Mouse (Mus musculus): ENCODE measurements around the gene Atp1a2.

The Atp1a2 gene

GRCm38 (mm10) chr1:172297611-172298537 lies at the start of gene Atp1a2:
Atp1a2 (minus strand) TSS chr1:172298064.
- ChIA-PET CTCF (interaction anchor here in 3 of 4 experiments (0.6 to 1.6 kb wide), 7 partner anchors 9 to 482 kb away, joined by 3 to 4 read pairs (median 3); partner anchors contain the start of gene Igsf8 (in 1 of the 3)), POLR2A (interaction anchor here (0.6 to 3.8 kb wide), 18 partner anchors 8 to 512 kb away, joined by 3 to 18 read pairs (median 3); partner anchors contain the start of genes Igsf8 (in 1 of the 4) and Pigm (in 1 of the 4))

GRCm38 (mm10) chr1:172347382-172347781 lies 49.5 kb upstream of the Atp1a2 start:
- ChIA-PET CTCF (interaction anchor here in 2 of 4 experiments (2.3 to 2.4 kb wide), 2 partner anchors 10 kb away, joined by 7 to 9 read pairs; no protein-coding TSS in a partner anchor), POLR2A (interaction anchor here (0.6 to 2.5 kb wide), 7 partner anchors 17 to 265 kb away, joined by 3 to 6 read pairs (median 4); partner anchors contain the start of genes Copa (in 1 of the 4), Ncstn (in 1 of the 4) and Pigm (in 1 of the 4))

GRCm38 (mm10) chr1:172346707-172347106 lies 48.8 kb upstream of the Atp1a2 start:
- CTCF ChIA-PET: interaction anchor here in 2 of 4 experiments (1.4 to 2.3 kb wide), 2 partner anchors 10 to 22 kb away, joined by 3 to 9 read pairs; no protein-coding TSS in a partner anchor
- POLR2A ChIA-PET: interaction anchor here in 1 of 4 experiments (1.1 to 2.4 kb wide), 4 partner anchors 13 to 264 kb away, joined by 3 to 7 read pairs (median 5); partner anchors contain the start of genes Copa, Ncstn and Pigm

GRCm38 (mm10) chr1:172344820-172345219 lies 47.0 kb upstream of the Atp1a2 start:
- ChIA-PET POLR2A (interaction anchor here in 2 of 4 experiments (0.8 to 2.4 kb wide), 4 partner anchors 11 to 264 kb away, joined by 3 to 7 read pairs (median 4); no protein-coding TSS in a partner anchor), CTCF (interaction anchor here (0.6 to 1.6 kb wide), 10 partner anchors 15 to 933 kb away, joined by 3 to 14 read pairs (median 3); partner anchors contain the start of gene Usf1 (in 1 of the 4))

GRCm38 (mm10) chr1:172343914-172344313 lies 46.0 kb upstream of the Atp1a2 start:
- ChIA-PET POLR2A (interaction anchor here in 2 of 4 experiments (1.2 to 1.3 kb wide), 2 partner anchors 13 to 20 kb away, joined by 3 to 4 read pairs; no protein-coding TSS in a partner anchor), CTCF (interaction anchor here in 2 of 4 experiments (0.6 to 1.6 kb wide), 7 partner anchors 10 to 138 kb away, joined by 3 to 7 read pairs (median 5); partner anchors contain the start of gene Pea15a (in 1 of the 2))

- ChIA-PET CTCF (interaction anchor here in 1 of 4 experiments (0.6 kb wide), 1 partner anchor 105 kb away, joined by 3 read pairs; no protein-coding TSS in a partner anchor), POLR2A (interaction anchor here in 2 of 4 experiments (1.0 to 3.6 kb wide), 2 partner anchors 9 kb away, joined by 3 to 26 read pairs; no protein-coding TSS in a partner anchor)
Measured at GRCm38 (mm10) chr1:172342729-172343128, 44.9 kb upstream of the Atp1a2 start.

GRCm38 (mm10) chr1:172341386-172341785 lies 43.5 kb upstream of the Atp1a2 start:
- ChIA-PET POLR2A (interaction anchor here in 3 of 4 experiments (0.8 to 3.6 kb wide), 23 partner anchors 8 to 259 kb away, joined by 3 to 26 read pairs (median 3); partner anchors contain the start of genes Dcaf8 (in 3 of the 3), Pigm (in 2 of the 3), Copa (in 1 of the 3) and Kcnj9 (in 1 of the 3)), CTCF (interaction anchor here in 3 of 4 experiments (0.5 to 1.9 kb wide), 13 partner anchors 8 to 317 kb away, joined by 3 to 14 read pairs (median 5); no protein-coding TSS in a partner anchor)

- ChIA-PET POLR2A (interaction anchor here in 3 of 4 experiments (0.7 to 3.6 kb wide), 24 partner anchors 8 to 258 kb away, joined by 3 to 26 read pairs (median 3); partner anchors contain the start of genes Dcaf8 (in 3 of the 3), Pigm (in 2 of the 3), Copa (in 1 of the 3) and Kcnj9 (in 1 of the 3)), CTCF (interaction anchor here (0.5 to 1.9 kb wide), 15 partner anchors 9 to 316 kb away, joined by 3 to 14 read pairs (median 4); no protein-coding TSS in a partner anchor)
Measured at GRCm38 (mm10) chr1:172340729-172341321, 43.0 kb upstream of the Atp1a2 start, which contains the start of gene Kcnj10. Kcnj10 (plus strand) TSS chr1:172341210.

- POLR2A ChIA-PET: interaction anchor here in 1 of 4 experiments (1.1 kb wide), 1 partner anchor 13 kb away, joined by 3 read pairs; no protein-coding TSS in a partner anchor
- CTCF ChIA-PET: interaction anchor here in 1 of 4 experiments (1.0 kb wide), 1 partner anchor 12 kb away, joined by 3 read pairs; no protein-coding TSS in a partner anchor
Measured at GRCm38 (mm10) chr1:172337411-172338185, 39.7 kb upstream of the Atp1a2 start.

- CTCF ChIA-PET: interaction anchor here in 2 of 4 experiments (0.6 kb wide), 2 partner anchors 192 to 284 kb away, joined by 3 read pairs; no protein-coding TSS in a partner anchor
- POLR2A ChIA-PET: interaction anchor here in 1 of 4 experiments (1.2 kb wide), 1 partner anchor 25 kb away, joined by 3 read pairs; no protein-coding TSS in a partner anchor
Measured at GRCm38 (mm10) chr1:172335804-172336203, 37.9 kb upstream of the Atp1a2 start.

- ChIA-PET POLR2A (interaction anchor here in 1 of 4 experiments (0.9 to 2.2 kb wide), 3 partner anchors 12 to 186 kb away, joined by 3 to 7 read pairs (median 3); partner anchors contain the start of gene Dcaf8), CTCF (interaction anchor here in 2 of 4 experiments (1.4 to 1.8 kb wide), 2 partner anchors 8 to 31 kb away, joined by 6 to 8 read pairs; no protein-coding TSS in a partner anchor)
Measured at GRCm38 (mm10) chr1:172333512-172333911, 35.6 kb upstream of the Atp1a2 start.

- ChIA-PET POLR2A (interaction anchor here in 2 of 4 experiments (1.1 to 2.2 kb wide), 3 partner anchors 8 to 19 kb away, joined by 3 to 7 read pairs (median 4); partner anchors contain the start of gene Kcnj10 (in 1 of the 2)), CTCF (no interaction called here)
Measured at GRCm38 (mm10) chr1:172332925-172333324, 35.1 kb upstream of the Atp1a2 start.

- POLR2A ChIA-PET: interaction anchor here in 1 of 4 experiments (0.6 to 2.2 kb wide), 5 partner anchors 9 to 257 kb away, joined by 3 to 6 read pairs (median 5); partner anchors contain the start of gene Kcnj10
Measured at GRCm38 (mm10) chr1:172331422-172331947, 33.6 kb upstream of the Atp1a2 start.

GRCm38 (mm10) chr1:172329616-172330015 lies 31.8 kb upstream of the Atp1a2 start:
- CTCF ChIA-PET: interaction anchor here in 1 of 4 experiments (0.7 kb wide), 1 partner anchor 11 kb away, joined by 3 read pairs; the partner anchor contains the start of gene Kcnj10

More at GRCm38 (mm10) chr1:172331422-172331947, 33.6 kb upstream of the Atp1a2 start:
- CTCF ChIA-PET: interaction anchor here in 2 of 4 experiments (0.7 to 0.9 kb wide), 2 partner anchors 34 to 898 kb away, joined by 4 to 13 read pairs; no protein-coding TSS in a partner anchor

GRCm38 (mm10) chr1:172329131-172329530 lies 31.3 kb upstream of the Atp1a2 start, which contains the start of gene Kcnj9:
Kcnj9 (minus strand) TSS chr1:172329318.
- ChIA-PET POLR2A (interaction anchor here in 1 of 4 experiments (1.1 to 2.2 kb wide), 3 partner anchors 12 to 181 kb away, joined by 4 to 6 read pairs (median 5); partner anchors contain the start of genes Dcaf8 and Kcnj10), CTCF (interaction anchor here in 1 of 4 experiments (0.6 kb wide), 1 partner anchor 27 kb away, joined by 4 read pairs; no protein-coding TSS in a partner anchor)

More at GRCm38 (mm10) chr1:172329616-172330015, 31.8 kb upstream of the Atp1a2 start:
- POLR2A ChIA-PET: interaction anchor here in 1 of 4 experiments (1.8 to 2.2 kb wide), 2 partner anchors 11 to 182 kb away, joined by 5 to 6 read pairs; partner anchors contain the start of genes Dcaf8 and Kcnj10
